Mouse (Mus musculus) heart, embryonic 10.5 days (tissue): Measurements from ENCODE around the gene Hdlbp. TPM values are rescaled to one million over a fixed set of nuclear protein-coding genes. Genes with fewer than 3 reads are reported as not detected.
"Not testable (repeated sequence)": the region's sequence is repeated elsewhere in the genome, so short reads cannot be mapped to it uniquely, and the experiment has no call there.

Experiments
- DNase-seq: peaks from one replicate; pipeline ENCODE4 v3.0.0-alpha.2; 2017; ENCODE audit warnings: low spot score
- H3K27ac ChIP-seq: fragments of 300-500 bp; sonication (generic); 2 replicates; pipeline ENCODE4 v1.5.1; 2016; ENCODE audit warnings: mild to moderate bottlenecking
- H3K27me3 ChIP-seq: fragments of 300-500 bp; sonication (generic); 2 replicates; pipeline ENCODE4 v1.6.1; 2016; ENCODE audit warnings: mild to moderate bottlenecking; ENCODE audit not compliant: poor library complexity, insufficient read depth, severe bottlenecking
- H3K36me3 ChIP-seq: fragments of 300-500 bp; sonication (generic); 2 replicates; pipeline ENCODE4 v1.6.1; 2016; ENCODE audit warnings: mild to moderate bottlenecking, moderate library complexity
- H3K4me1 ChIP-seq: fragments of 300-500 bp; sonication (generic); 2 replicates; pipeline ENCODE4 v1.6.1; 2016; ENCODE audit warnings: mild to moderate bottlenecking
- H3K4me3 ChIP-seq: fragments of 300-500 bp; sonication (generic); 2 replicates; pipeline ENCODE4 v1.5.1; 2016; ENCODE audit warnings: mild to moderate bottlenecking, moderate library complexity
- H3K9me3 ChIP-seq: fragments of 300-500 bp; sonication (generic); 2 replicates; pipeline ENCODE4 v1.6.1; 2016; ENCODE audit warnings: mild to moderate bottlenecking, moderate library complexity
- WGBS: fragments of 180-500 bp; shearing (Covaris S2); methylation state at CpG from one replicate; pipeline ENCODE4 v1.1.7; 2016; 5-methylcytosine and 5-hydroxymethylcytosine counted together
- polyA plus RNA-seq: library from polyadenylated mRNA; unstranded; fragments of >200 nt; fragmentation: Nextera tagmentation; extraction: Ambion mirVana; gene quantifications from 2 replicates; pipeline ENCODE4 v1.2.1, GENCODE M21; 2016

The Hdlbp gene
- 141 and 168 TPM in 2 replicates for polyA plus RNA-seq

GRCm38 (mm10) chr1:93478586-93479475 lies at the start of gene Hdlbp:
Hdlbp (minus strand) TSS chr1:93478815.
- peak within 1 kb of the TSS; percentile 97 for H3K27ac ChIP-seq
- peak within 1 kb of the TSS; percentile 94 for H3K4me3 ChIP-seq
- DNase-seq: peak; percentile 99
- peaks cover 6% of the 10 kb centered on the region; the same call in 1 of the 2 replicates for H3K36me3 ChIP-seq
- peaks cover 19% of the 10 kb centered on the region for H3K4me1 ChIP-seq
- H3K27me3 ChIP-seq: no peaks in the 10 kb centered on the region
- no peaks in the 10 kb centered on the region for H3K9me3 ChIP-seq
- WGBS: under 1% methylated on average over 74 of the region's 74 CpGs

GRCm38 (mm10) chr1:93522325-93522724 lies 43.7 kb upstream of the Hdlbp start:
- H3K27me3 ChIP-seq: no peaks in the 10 kb centered on the region
- H3K9me3 ChIP-seq: no peaks in the 10 kb centered on the region
- H3K36me3 ChIP-seq: no peaks in the 10 kb centered on the region
- H3K4me3 ChIP-seq: no peak overlapping the region
- WGBS: 78% methylated on average over 1 of the region's 1 CpGs
- DNase-seq: no peak
- H3K4me1 ChIP-seq: peaks cover 5% of the 10 kb centered on the region
- H3K27ac ChIP-seq: no peak overlapping the region

GRCm38 (mm10) chr1:93521491-93521890 lies 42.9 kb upstream of the Hdlbp start:
- H3K4me3 ChIP-seq: no peak overlapping the region
- H3K36me3 ChIP-seq: no peaks in the 10 kb centered on the region
- DNase-seq: no peak
- WGBS: 88% methylated on average over 2 of the region's 2 CpGs
- peaks cover 5% of the 10 kb centered on the region for H3K4me1 ChIP-seq
- no peaks in the 10 kb centered on the region for H3K27me3 ChIP-seq
- H3K27ac ChIP-seq: no peak overlapping the region
- no peaks in the 10 kb centered on the region for H3K9me3 ChIP-seq

- H3K36me3 ChIP-seq: peaks cover 15% of the 10 kb centered on the region
- 83% methylated on average over 14 of the region's 14 CpGs for WGBS
- H3K27ac ChIP-seq: no peak overlapping the region
- H3K4me3 ChIP-seq: no peak overlapping the region
- H3K27me3 ChIP-seq: no peaks in the 10 kb centered on the region
- DNase-seq: no peak
- no peaks in the 10 kb centered on the region for H3K9me3 ChIP-seq
- peaks cover 21% of the 10 kb centered on the region for H3K4me1 ChIP-seq
Observed at GRCm38 (mm10) chr1:93513221-93513620, 34.6 kb upstream of the Hdlbp start.

- 2% methylated on average over 15 of the region's 15 CpGs for WGBS
- peak; percentile 88 for DNase-seq
- Histone ChIP-seq H3K27ac (peak overlapping the region; percentile 93), H3K36me3 (peaks cover 23% of the 10 kb centered on the region), H3K4me3 (peak overlapping the region; percentile 89), H3K27me3 (no peaks in the 10 kb centered on the region), H3K9me3 (no peaks in the 10 kb centered on the region), H3K4me1 (peaks cover 21% of the 10 kb centered on the region)
Observed at GRCm38 (mm10) chr1:93512351-93512690, 33.7 kb upstream of the Hdlbp start.

- peak within 1 kb of the TSS; percentile 89 for H3K4me3 ChIP-seq
- peaks cover 21% of the 10 kb centered on the region for H3K4me1 ChIP-seq
- H3K9me3 ChIP-seq: no peaks in the 10 kb centered on the region
- peaks cover 27% of the 10 kb centered on the region for H3K36me3 ChIP-seq
- WGBS: under 1% methylated on average over 71 of the region's 71 CpGs
- peak; percentile 98 for DNase-seq
- peak within 1 kb of the TSS; percentile 93 for H3K27ac ChIP-seq
- no peaks in the 10 kb centered on the region for H3K27me3 ChIP-seq
Observed at GRCm38 (mm10) chr1:93511585-93512350, 33.2 kb upstream of the Hdlbp start, which contains the start of gene Farp2. Farp2 (plus strand) TSS chr1:93512079.

- H3K27ac ChIP-seq, H3K4me3 ChIP-seq, H3K9me3 ChIP-seq, H3K27me3 ChIP-seq, DNase-seq: not testable (repeated sequence)
- peaks cover 21% of the 10 kb centered on the region for H3K4me1 ChIP-seq
- 50% methylated on average over 1 of the region's 1 CpGs for WGBS
- peaks cover 54% of the 10 kb centered on the region for H3K36me3 ChIP-seq
Observed at GRCm38 (mm10) chr1:93508576-93508975, 30.0 kb upstream of the Hdlbp start.

GRCm38 (mm10) chr1:93506944-93507676 lies 28.5 kb upstream of the Hdlbp start:
- Histone ChIP-seq H3K27me3 (no peaks in the 10 kb centered on the region), H3K9me3 (no peaks in the 10 kb centered on the region), H3K4me3 (no peak overlapping the region), H3K27ac (no peak overlapping the region), H3K4me1 (peaks cover 12% of the 10 kb centered on the region), H3K36me3 (peaks cover 69% of the 10 kb centered on the region)
- no peak for DNase-seq
- WGBS: 56% methylated on average over 10 of the region's 10 CpGs

GRCm38 (mm10) chr1:93495312-93495711 lies 16.7 kb upstream of the Hdlbp start:
- no peaks in the 10 kb centered on the region for H3K4me1 ChIP-seq
- no peak overlapping the region for H3K27ac ChIP-seq
- H3K36me3 ChIP-seq: peaks cover 80% of the 10 kb centered on the region
- no peaks in the 10 kb centered on the region for H3K9me3 ChIP-seq
- no peak overlapping the region for H3K4me3 ChIP-seq
- no peak for DNase-seq
- H3K27me3 ChIP-seq: no peaks in the 10 kb centered on the region
- WGBS: 86% methylated on average over 3 of the region's 3 CpGs

GRCm38 (mm10) chr1:93486302-93486701 lies 7.7 kb upstream of the Hdlbp start:
- H3K4me1 ChIP-seq: not testable (repeated sequence)
- 89% methylated on average over 3 of the region's 3 CpGs for WGBS
- peaks cover 12% of the 10 kb centered on the region; the same call in 1 of the 2 replicates for H3K36me3 ChIP-seq

GRCm38 (mm10) chr1:93479476-93480083 lies 965 bp upstream of the Hdlbp start:
- Histone ChIP-seq H3K4me3 (peak overlapping the region; percentile 94), H3K4me1 (peaks cover 19% of the 10 kb centered on the region), H3K9me3 (no peaks in the 10 kb centered on the region), H3K27me3 (no peaks in the 10 kb centered on the region), H3K36me3 (peaks cover under 1% of the 10 kb centered on the region; the same call in 1 of the 2 replicates), H3K27ac (peak overlapping the region; percentile 97)
- DNase-seq: peak; percentile 82
- 5% methylated on average over 23 of the region's 23 CpGs for WGBS

More at GRCm38 (mm10) chr1:93486302-93486701, 7.7 kb upstream of the Hdlbp start:
- H3K4me3 ChIP-seq, DNase-seq, H3K27ac ChIP-seq, H3K9me3 ChIP-seq, H3K27me3 ChIP-seq: not testable (repeated sequence)
